ENCODE assay signal across 22 mouse cellular contexts in genomic region chr19:37555863-37556566, GRCm38 (mm10). TPM values are rescaled to one million over a fixed set of nuclear protein-coding genes. Genes with fewer than 3 reads are reported as not detected.
DNase-seq lines count a peak whose midpoint lies in the region; ATAC-seq and TF ChIP-seq lines count a peak whose summit lies in the region.
"Had no signal": no experiment of that assay in that cellular context is flagged by ENCODE, and none has a peak within 500 bp of the region (broad histone marks: within the 10 kb centered on the region; RNA-seq: fewer than 3 reads in every experiment).

No protein-coding gene starts in this region.

- peaks cover 95% of the 10 kb centered on the region for H3K4me1 ChIP-seq in erythroblast, embryonic 14.5 days (ENCODE audit: control insufficient read depth)
- peaks cover 85% of the 10 kb centered on the region for H3K4me1 ChIP-seq in G1E (ENCODE audit: insufficient read depth, low read depth, low read length)
- H3K4me1 ChIP-seq in liver, embryonic 16.5 days (ENCODE audit: control insufficient read depth, low read depth, low read length), result peaks cover 78% of the 10 kb centered on the region
- no peaks in the 10 kb centered on the region; the same call in 1 of the 2 replicates for H3K4me1 ChIP-seq in intestine, postnatal 0 days (replicated peaks; ENCODE audit: control insufficient read depth, insufficient read depth, low read length)

- H3K36me3 ChIP-seq in erythroblast, embryonic 14.5 days (ENCODE audit: control insufficient read depth), result peaks cover 48% of the 10 kb centered on the region
- peaks cover 40% of the 10 kb centered on the region for H3K36me3 ChIP-seq in G1E (replicated peaks)
- H3K36me3 ChIP-seq in liver, embryonic 16.5 days (ENCODE audit: control insufficient read depth, insufficient read depth), result peaks cover 6% of the 10 kb centered on the region
- H3K36me3 ChIP-seq in intestine, postnatal 0 days (ENCODE audit: control insufficient read depth, insufficient read depth), result no peaks in the 10 kb centered on the region
- H3K36me3 ChIP-seq: embryonic facial prominence, embryonic 13.5 days; forebrain, embryonic 10.5 days; hindbrain, embryonic 10.5 days; limb, embryonic 15.5 days; midbrain, embryonic 15.5 days; neural tube, embryonic 15.5 days had no signal

- peak overlapping the region; percentile 88 for H3K27ac ChIP-seq in liver, embryonic 16.5 days (ENCODE audit: low read length)
- H3K27ac ChIP-seq in intestine, postnatal 0 days (ENCODE audit: low read depth, low read length), result no peak overlapping the region
- H3K27ac ChIP-seq: embryonic facial prominence, embryonic 13.5 days; forebrain, embryonic 10.5 days; hindbrain, embryonic 10.5 days; kidney, postnatal 0 days; limb, embryonic 15.5 days; midbrain, embryonic 15.5 days; neural tube, embryonic 15.5 days had no signal

- TF ChIP-seq CTCF in G1E (IDR thresholded peaks at IDR 0.05; ENCODE audit: low read depth, low read length), result no peak
- no peak for TF ChIP-seq CTCF in intestine, postnatal 0 days (IDR thresholded peaks at IDR 0.05; ENCODE audit: low read depth)

- H3K27me3 ChIP-seq in erythroblast, embryonic 14.5 days (ENCODE audit: control insufficient read depth), result no peaks in the 10 kb centered on the region
- no peaks in the 10 kb centered on the region for H3K27me3 ChIP-seq in G1E (ENCODE audit: insufficient read depth, low read length)
- H3K27me3 ChIP-seq in liver, embryonic 16.5 days (ENCODE audit: control insufficient read depth, insufficient read depth, low read depth, low read length), result no peaks in the 10 kb centered on the region
- H3K27me3 ChIP-seq in intestine, postnatal 0 days (replicated peaks; ENCODE audit: control insufficient read depth, insufficient read depth, low read length), result no peaks in the 10 kb centered on the region
- H3K27me3 ChIP-seq: limb, embryonic 15.5 days; midbrain, embryonic 15.5 days; neural tube, embryonic 15.5 days had no signal

- peak overlapping the region; percentile 48 for H3K4me3 ChIP-seq in erythroblast, embryonic 14.5 days (replicated peaks)
- H3K4me3 ChIP-seq in G1E (ENCODE audit: low read depth, low read length), result peak overlapping the region; percentile 52; the same call in 1 of the 2 replicates
- H3K4me3 ChIP-seq in liver, embryonic 16.5 days (ENCODE audit: low read depth, low read length), result peak overlapping the region; percentile 42
- no peak overlapping the region for H3K4me3 ChIP-seq in intestine, postnatal 0 days (ENCODE audit: low read depth, low read length)
- H3K4me3 ChIP-seq: embryonic facial prominence, embryonic 13.5 days; forebrain, embryonic 10.5 days; hindbrain, embryonic 10.5 days; limb, embryonic 15.5 days; midbrain, embryonic 15.5 days; neural tube, embryonic 15.5 days had no signal

- ATAC-seq in erythroblast, adult 5-6 weeks (replicated peaks; ENCODE audit: low FRiP score, poor library complexity, severe bottlenecking), result no peak
- peak; percentile 61 for ATAC-seq in G1E (ENCODE audit: extremely low read depth, insufficient number of reproducible peaks, low FRiP score, poor library complexity, severe bottlenecking)
- peak; percentile 41; the same call in 1 of the 2 replicates for ATAC-seq in erythroid progenitor cell, adult 5-6 weeks (replicated peaks; ENCODE audit: low FRiP score, poor library complexity, severe bottlenecking)
- peak; percentile 83 for ATAC-seq in liver, embryonic 16.5 days (ENCODE audit: low read depth)
- no peak for ATAC-seq in intestine, postnatal 0 days
- ATAC-seq: forebrain, postnatal 0 days; lung, postnatal 0 days; midbrain, embryonic 15.5 days had no signal

- H3K9me3 ChIP-seq in erythroblast, embryonic 14.5 days (ENCODE audit: control insufficient read depth, low read length), result no peaks in the 10 kb centered on the region
- no peaks in the 10 kb centered on the region for H3K9me3 ChIP-seq in G1E (replicated peaks)
- no peaks in the 10 kb centered on the region for H3K9me3 ChIP-seq in liver, embryonic 16.5 days (replicated peaks; ENCODE audit: control insufficient read depth, low read length)
- H3K9me3 ChIP-seq in intestine, postnatal 0 days (ENCODE audit: control insufficient read depth), result no peaks in the 10 kb centered on the region
- H3K9me3 ChIP-seq: embryonic facial prominence, embryonic 13.5 days; forebrain, embryonic 10.5 days; hindbrain, embryonic 10.5 days; limb, embryonic 15.5 days; midbrain, embryonic 15.5 days; neural tube, embryonic 15.5 days had no signal

- WGBS in liver, embryonic 16.5 days (ENCODE audit: insufficient replicate concordance), result 35% methylated on average over 6 of the region's 6 CpGs
- WGBS in intestine, postnatal 0 days, result 82% methylated on average over 6 of the region's 6 CpGs

- H3K9ac ChIP-seq in liver, embryonic 16.5 days (ENCODE audit: low read depth, low read length), result peak overlapping the region; percentile 36
- H3K9ac ChIP-seq in intestine, postnatal 0 days (ENCODE audit: low read depth, low read length), result no peak overlapping the region
- H3K9ac ChIP-seq: embryonic facial prominence, embryonic 13.5 days; forebrain, postnatal 0 days; limb, embryonic 15.5 days; midbrain, embryonic 15.5 days; neural tube, embryonic 15.5 days had no signal

- peak; percentile 52 for DNase-seq in G1E (ENCODE audit: low spot score)
- DNase-seq in cerebellum, adult 9-10 months, result no peak
- DNase-seq in adrenal gland, postnatal 25 days, result no peak
- DNase-seq: adrenal gland, postnatal 14 days; cerebellum, adult 2 months; forebrain, postnatal 0 days; kidney, adult 18-20 months; right cerebral cortex, postnatal 14 days; thymus, adult 2 months had no signal

- H3K4me2 ChIP-seq in liver, embryonic 16.5 days (ENCODE audit: low read depth, low read length), result peak overlapping the region; percentile 73
- no peak overlapping the region for H3K4me2 ChIP-seq in intestine, postnatal 0 days (replicated peaks; ENCODE audit: low read depth)
- H3K4me2 ChIP-seq: embryonic facial prominence, embryonic 13.5 days; limb, embryonic 15.5 days; midbrain, embryonic 15.5 days; neural tube, embryonic 15.5 days had no signal

RNA-seq across cellular contexts. Expression of gene Exoc6, which starts 5.8 kb away (rescaled TPM):
- polyA plus RNA-seq in erythroblast, embryonic 14.5 days (2012), result 0.98 and 1.4 TPM in 2 replicates
- 17.9 and 24.7 TPM in 2 replicates for total RNA-seq in erythroblast, adult 5-6 weeks (2015; ENCODE audit: low replicate concordance)
- 28.0 and 30.0 TPM in 2 replicates for total RNA-seq in erythroblast, adult 5-6 weeks (2017; ENCODE audit: low replicate concordance)
- total RNA-seq in G1E (2014; fragmentation: Nextera tagmentation), result 90.4 and 92.8 TPM in 2 replicates
- 100 and 117 TPM in 2 replicates for total RNA-seq in G1E (2017)
- 25.6 and 26.0 TPM in 2 replicates for polyA plus RNA-seq in G1E (2012)
- total RNA-seq in erythroid progenitor cell, adult 5-6 weeks (2015; ENCODE audit: low replicate concordance), result 26.3 and 32.7 TPM in 2 replicates
- 39.3 and 39.6 TPM in 2 replicates for total RNA-seq in erythroid progenitor cell, adult 5-6 weeks (2017; ENCODE audit: low replicate concordance)
- polyA plus RNA-seq in liver, embryonic 16.5 days (2015; fragmentation: Nextera tagmentation; extraction: Ambion mirVana), result 25.7 and 28.0 TPM in 2 replicates
- 23.3 and 24.6 TPM in 2 replicates for polyA plus RNA-seq in intestine, postnatal 0 days (2015; fragmentation: Nextera tagmentation; extraction: Ambion mirVana)
- 15.7 and 21.4 TPM in 2 replicates for total RNA-seq in adrenal gland, postnatal 25 days (2021)

Comparison
In these comparisons a context has a peak if more than half of its experiments do, and no peak if none do; other contexts are left out.
1. ATAC-seq: peak in G1E (single experiment), erythroid progenitor cell, adult 5-6 weeks (single experiment) and liver, embryonic 16.5 days (single experiment); none in erythroblast, adult 5-6 weeks (single experiment) and intestine, postnatal 0 days (single experiment).